Mouse (Mus musculus) cerebellum, adult (tissue): ENCODE results near the gene Fermt3.

ENCODE experiments used
- ATAC-seq: cut with Nextera tagmentation; 2 replicates; pipeline ENCODE4 v1.9.2; 2017; ENCODE audit warnings: mild to moderate bottlenecking, moderate library complexity, mixed read lengths; ENCODE audit not compliant: insufficient number of reproducible peaks, low FRiP score, low TSS enrichment

Gene Fermt3

DNA sequence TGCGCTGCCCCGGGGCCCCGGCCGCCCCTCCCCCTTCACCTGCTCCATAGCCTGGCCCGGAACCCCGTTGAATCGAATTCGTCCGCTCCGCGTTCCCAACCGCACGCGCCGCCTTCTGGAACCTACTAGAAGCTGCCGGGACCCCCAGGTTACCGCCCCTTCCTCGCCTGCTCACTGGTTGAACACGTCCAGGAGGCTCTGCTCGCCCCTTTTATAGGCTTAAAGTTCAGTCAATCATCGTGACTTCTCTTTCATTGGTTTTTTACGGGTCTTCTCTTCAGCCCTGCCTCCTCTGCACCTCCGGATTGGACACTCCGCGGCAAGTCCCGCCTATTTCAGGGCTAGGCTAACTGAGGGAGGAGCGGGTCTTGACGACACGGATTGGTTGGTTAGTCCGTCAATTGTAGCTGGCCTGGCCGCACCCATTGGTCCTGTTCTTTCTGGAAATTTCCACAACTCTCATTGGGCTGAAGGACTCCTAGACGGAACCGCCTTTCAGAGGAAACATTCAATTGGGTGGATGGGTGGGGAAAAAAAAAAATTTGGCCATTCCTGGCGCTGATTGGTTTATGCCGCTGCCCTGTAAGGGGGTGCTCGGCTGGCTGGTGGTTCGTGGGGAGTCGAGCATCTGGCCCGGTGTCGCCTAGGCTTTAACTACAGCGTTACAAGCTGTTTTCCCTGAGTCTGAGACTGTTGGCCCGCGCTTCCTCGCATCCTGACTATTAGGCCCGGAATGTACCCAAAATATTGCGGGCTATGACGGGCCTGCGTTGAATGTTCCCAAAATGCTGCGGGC lies 20.8 kb upstream of the Fermt3 start, which contains the start of gene Stip1:
Gene Stip1, minus strand, starts transcription at position 127 of the 796 bp plus-strand sequence.
- peak; percentile 99 for ATAC-seq

DNA sequence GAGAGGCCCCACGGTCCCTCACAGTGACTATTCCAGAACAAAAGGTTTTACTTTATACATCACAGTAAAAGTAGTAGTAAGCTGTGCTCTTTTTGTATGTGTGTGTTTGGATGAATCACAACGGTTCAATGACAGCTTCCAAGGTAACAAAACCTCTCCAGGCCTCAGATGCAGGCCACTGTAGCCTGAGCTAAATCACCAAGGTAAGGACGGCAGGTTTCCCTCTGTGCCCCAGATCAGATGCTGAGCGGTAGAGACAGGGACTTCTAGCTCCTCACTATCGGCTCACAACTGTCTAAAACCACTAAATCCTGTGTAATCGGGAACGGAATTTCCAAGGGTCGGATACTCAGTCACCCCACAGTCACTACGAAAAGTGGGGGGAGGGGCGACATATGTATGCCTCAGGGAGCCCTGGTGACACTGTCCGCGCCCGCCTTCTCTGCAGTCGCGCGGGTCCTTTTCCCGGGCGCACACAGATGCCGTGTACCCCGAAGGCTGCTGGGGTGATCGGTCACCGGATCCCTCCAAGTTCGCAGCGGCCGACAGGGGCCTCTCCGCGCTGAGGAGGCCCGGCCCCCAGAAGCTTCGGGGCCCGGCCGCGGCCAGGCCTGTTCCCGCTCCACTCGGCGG lies 19.9 kb upstream of the Fermt3 start:
- no peak for ATAC-seq

- ATAC-seq = no peak
Observed at GRCm38 (mm10) chr19:7034006-7034405, 14.7 kb upstream of the Fermt3 start.

GRCm38 (mm10) chr19:7029531-7029930 lies 10.3 kb upstream of the Fermt3 start:
- ATAC-seq = no peak

GRCm38 (mm10) chr19:7020224-7020641 lies 964 bp upstream of the Fermt3 start:
- ATAC-seq = peak; percentile 45; the same call in 1 of the 2 replicates

- ATAC-seq = no peak
Observed at GRCm38 (mm10) chr19:7018546-7018945, 723 bp downstream of the Fermt3 start.

DNA sequence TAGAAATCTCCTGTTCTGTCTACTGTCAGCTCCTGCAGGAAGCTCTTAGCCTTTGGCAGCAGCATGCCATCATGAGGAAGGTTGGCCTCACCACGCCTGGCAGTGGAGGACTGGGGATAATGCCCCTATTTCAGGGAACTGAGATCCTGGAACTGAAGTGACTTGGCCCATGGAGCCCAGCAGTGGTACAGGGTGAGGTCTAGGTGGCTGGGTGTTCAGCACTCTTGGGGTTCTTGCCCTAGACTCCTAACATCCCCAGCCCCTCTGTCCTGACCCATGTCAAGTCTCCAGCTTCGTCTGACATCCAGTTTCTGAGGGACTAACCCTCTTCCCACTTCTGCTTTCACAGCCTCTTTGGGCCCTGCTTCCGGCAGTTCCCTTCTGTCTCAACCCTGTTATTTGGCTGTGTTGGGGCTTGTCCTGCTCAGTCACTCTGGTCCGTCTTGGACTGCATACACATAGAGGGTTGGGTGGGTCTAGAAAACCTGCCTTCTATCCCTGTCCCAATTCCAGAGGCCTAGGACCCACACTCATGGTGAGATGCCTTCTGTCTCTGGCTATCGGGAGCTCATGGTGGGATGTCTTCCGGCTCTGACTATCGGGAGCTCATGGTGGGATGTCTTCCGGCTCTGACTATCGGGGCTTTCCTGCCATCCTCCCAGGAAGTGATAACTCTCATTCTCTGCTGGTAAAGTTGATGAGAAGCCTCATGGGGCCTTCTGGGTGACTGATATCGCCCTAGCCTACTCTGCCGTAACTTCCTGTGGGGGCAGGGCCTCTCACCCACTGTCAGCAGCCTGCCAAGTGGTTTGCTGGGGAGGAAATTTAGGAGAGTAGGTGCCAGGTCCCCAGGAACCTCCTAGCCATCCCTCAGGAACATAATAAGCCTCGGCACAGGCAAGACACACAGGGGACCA lies 1.5 kb downstream of the Fermt3 start:
- ATAC-seq = no peak

GRCm38 (mm10) chr19:7014481-7015135 lies 4.7 kb downstream of the Fermt3 start:
- ATAC-seq = no peak

- no peak for ATAC-seq
Observed at GRCm38 (mm10) chr19:7013984-7014383, 5.3 kb downstream of the Fermt3 start.

GRCm38 (mm10) chr19:7012426-7012825 lies 6.8 kb downstream of the Fermt3 start:
- no peak for ATAC-seq

DNA sequence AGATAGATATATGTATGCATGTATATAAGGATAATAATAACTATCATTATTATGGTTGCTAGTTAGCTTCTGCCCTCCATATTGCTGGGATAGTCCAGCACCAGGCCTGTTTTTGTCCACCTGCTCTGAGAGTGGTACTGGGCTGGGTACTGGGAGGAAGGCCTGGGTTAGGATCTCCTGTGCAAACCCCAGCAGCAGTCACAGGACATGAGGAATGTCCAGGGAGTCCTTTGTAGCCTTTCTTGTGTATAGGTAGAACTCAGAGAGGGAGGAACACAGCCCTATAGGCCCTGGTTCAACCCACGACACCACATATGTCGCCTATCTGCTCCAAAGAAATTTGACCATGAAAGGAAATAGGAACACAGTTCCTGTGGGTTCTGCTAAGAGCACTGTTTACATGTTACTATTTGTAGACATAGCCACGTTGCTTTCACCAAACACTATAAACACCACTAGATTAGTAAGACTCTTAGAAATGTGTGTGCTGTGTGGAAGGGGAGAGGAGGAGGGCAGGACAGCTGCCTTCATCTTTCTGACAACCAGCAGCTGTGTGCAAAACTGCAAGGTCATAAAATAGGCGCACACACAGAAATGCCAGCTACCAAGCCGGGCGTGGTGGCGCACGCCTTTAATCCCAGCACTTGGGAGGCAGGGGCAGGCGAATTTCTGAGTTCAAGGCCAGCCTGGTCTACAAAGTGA lies 12.2 kb downstream of the Fermt3 start:
- ATAC-seq = no peak

DNA sequence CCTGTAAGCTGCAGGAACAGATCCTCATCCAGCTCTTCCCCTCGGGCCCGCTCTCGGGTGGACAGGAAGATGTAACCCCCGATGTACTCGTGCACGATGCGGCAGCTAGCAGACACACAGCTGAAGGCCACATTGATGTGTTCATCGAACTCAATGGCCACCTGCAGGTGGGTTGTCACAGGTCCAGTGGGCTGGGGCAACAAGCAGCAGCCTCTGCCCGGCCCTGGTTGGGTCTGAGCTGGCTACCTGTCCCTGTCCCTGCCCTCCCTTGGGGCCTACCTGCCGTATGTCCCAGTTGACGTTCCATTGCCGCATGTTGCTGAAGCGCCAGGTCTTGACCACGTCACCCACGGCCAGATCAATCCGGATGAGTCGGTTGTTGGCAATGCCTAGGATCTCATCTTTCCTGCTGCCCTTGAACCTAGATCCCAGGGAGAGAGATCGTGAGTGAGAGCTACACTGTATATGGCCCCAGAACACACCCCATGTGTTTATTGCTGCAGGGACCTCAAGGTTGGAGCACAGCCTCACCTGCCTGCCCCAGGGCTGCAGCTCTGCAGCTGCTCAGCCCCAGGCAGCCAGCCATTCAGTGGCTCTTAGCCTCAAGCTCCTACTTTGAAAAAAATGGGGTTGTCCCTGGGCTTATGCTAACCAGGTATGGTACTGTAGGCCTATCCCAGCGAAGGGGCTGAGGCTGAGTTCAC lies 19.8 kb downstream of the Fermt3 start:
- ATAC-seq = no peak

DNA sequence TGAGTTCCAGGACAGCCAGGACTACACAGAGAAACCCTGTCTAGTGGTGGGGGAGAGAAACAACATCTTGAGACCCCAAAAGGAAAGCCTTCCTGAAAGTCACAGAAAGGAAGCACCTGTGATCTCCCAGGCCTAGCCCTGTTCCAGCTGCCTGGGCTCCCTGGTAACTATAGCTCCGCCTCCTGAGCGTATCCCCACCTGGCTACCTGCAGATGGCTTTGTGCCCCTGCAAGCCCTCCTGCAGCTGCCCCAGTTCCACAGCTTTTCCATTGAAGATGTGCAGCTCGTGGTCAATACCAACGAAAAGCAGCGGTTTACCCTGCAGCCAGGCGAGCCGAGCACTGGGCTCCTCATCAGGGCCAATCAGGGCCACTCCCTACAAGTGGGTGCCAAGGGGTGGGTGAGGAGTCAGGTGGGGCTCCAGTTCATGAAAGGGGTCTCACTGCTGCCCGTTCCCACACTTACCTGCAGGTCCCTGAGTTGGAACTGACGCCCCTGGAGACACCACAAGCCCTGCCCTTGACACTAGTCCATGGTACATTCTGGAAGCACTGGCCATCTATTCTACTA lies 21.5 kb downstream of the Fermt3 start:
- no peak for ATAC-seq

- ATAC-seq = peak; percentile 64
Observed at GRCm38 (mm10) chr19:6996006-6996405, 23.3 kb downstream of the Fermt3 start, which contains the start of the genes Nudt22 and Trpt1. TSS of gene Nudt22 (minus strand) at chr19:6996117. TSS of gene Trpt1 (plus strand) at chr19:6996131.

- ATAC-seq = no peak
Observed at GRCm38 (mm10) chr19:6995255-6995991, 23.8 kb downstream of the Fermt3 start.

DNA sequence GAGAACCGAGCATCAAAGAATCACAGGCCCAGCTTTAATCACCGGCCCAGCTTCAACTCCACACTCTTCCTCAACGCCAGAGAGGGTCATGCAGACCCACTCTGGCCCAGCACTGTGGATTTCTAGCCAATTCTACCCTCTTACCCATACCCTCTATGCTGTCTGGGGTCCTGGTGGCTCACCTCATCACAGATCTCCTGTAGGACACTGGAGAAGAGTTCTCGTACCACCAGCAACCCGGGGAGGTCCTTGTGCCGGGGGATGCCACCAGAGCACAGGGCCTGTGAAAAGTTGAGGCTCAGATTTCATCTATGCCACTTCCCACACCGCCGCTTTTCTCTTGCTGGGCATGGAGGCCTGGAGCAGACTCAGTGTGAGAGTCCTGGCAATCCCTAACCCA lies 24.8 kb downstream of the Fermt3 start:
- no peak for ATAC-seq

DNA sequence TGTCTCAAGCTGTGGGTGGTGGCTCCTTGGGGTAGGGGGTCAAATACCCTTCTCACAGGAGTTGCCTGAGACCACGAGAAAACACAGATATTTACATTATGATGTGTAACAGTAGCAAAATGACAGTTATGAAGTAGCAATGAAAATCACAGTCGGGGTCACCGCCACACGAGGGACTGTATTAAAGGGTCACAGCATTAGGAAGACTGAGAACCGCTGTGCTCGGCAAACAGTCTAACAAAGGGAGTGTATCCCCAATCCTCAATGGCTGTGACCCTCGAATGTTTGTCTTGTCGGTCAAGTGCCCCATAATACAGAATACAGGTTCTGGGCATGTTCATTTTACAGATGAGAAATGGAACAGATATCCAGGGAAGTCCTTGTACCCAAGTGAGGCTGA lies 25.3 kb downstream of the Fermt3 start:
- no peak for ATAC-seq
